Mouse (Mus musculus) cerebellum, adult 2 months (tissue): Measurements from ENCODE around the gene Hnrnpa3.

Source experiments
- CTCF ChIP-seq: fragments of 200-500 bp; IDR thresholded peaks from 2 replicates; pipeline ENCODE4 v1.5.1; 2011; ENCODE audit warnings: low read depth, mild to moderate bottlenecking, control low read depth, low read length, moderate library complexity, borderline replicate concordance; ENCODE audit not compliant: insufficient read depth
- POLR2A ChIP-seq: fragments of 200-500 bp; IDR thresholded peaks from 2 replicates; pipeline ENCODE4 v1.6.1; 2011; ENCODE audit warnings: low read length, control low read depth, borderline replicate concordance; ENCODE audit not compliant: insufficient read depth

GRCm38 (mm10) chr2:75616911-75617310 lies 42.1 kb upstream of the Hnrnpa3 start:
- TF ChIP-seq POLR2A: no peak
- TF ChIP-seq CTCF: no peak
